Mouse (Mus musculus) T-helper 2 cell (primary cell): ENCODE measurements around the gene Duox1.
"Not testable (repeated sequence)": the region's sequence is repeated elsewhere in the genome, so short reads cannot be mapped to it uniquely, and the experiment has no call there.

Experiments
- in situ Hi-C: fragments of 300-600 bp; cut with MboI, MseI; formaldehyde crosslinking; loops from one replicate; pipeline ENCODE4 v1.15.1; 2025; ENCODE audit warnings: high pct_unique_total_duplicates

Duox1 gene

GRCm38 (mm10) chr2:122309647-122310046 lies 5.8 kb upstream of the Duox1 start:
- in situ Hi-C loops = loop anchor here (10.0 kb wide), 1 partner anchor 235 kb away; no protein-coding TSS in a partner anchor

- in situ Hi-C loops = no loop called here
These were observed 3.9 kb upstream of the Duox1 start for GRCm38 (mm10) chr2:122311561-122311960.

GRCm38 (mm10) chr2:122312722-122313417 lies 2.6 kb upstream of the Duox1 start:
- in situ Hi-C loops = no loop called here

DNA sequence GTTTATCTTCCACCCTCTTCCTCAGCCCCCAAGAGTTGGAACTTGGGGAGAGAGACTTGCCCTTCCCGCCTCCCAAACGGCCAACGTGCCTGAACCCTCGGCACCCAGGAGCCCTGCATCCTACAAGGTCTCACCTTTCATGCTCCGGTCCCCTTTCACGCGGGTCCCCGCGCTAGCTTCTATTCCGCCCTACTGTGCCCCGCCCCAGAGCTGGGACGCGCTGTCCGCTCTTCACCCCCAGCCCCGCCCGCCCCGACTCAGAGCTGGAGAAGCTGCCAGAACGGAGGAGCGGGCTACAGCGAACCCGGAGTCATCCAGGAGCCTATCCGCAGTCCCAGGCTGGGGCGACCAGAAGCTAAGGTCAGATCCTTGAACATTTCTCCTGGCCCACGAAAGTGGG lies 1.9 kb upstream of the Duox1 start, which contains the start of gene Duoxa1:
Gene Duoxa1, minus strand, starts transcription at position 195 of the 400 bp plus-strand sequence.
- in situ Hi-C loops = no loop called here

- in situ Hi-C loops = no loop called here
These were observed 1.9 kb downstream of the Duox1 start for GRCm38 (mm10) chr2:122317384-122317783.

GRCm38 (mm10) chr2:122323960-122324359 lies 8.5 kb downstream of the Duox1 start:
- in situ Hi-C loops = no loop called here

- in situ Hi-C loops = no loop called here
These were observed 9.1 kb downstream of the Duox1 start for GRCm38 (mm10) chr2:122324586-122324985.

- in situ Hi-C loops = no loop called here
These were observed 9.9 kb downstream of the Duox1 start for GRCm38 (mm10) chr2:122325361-122325760.

DNA sequence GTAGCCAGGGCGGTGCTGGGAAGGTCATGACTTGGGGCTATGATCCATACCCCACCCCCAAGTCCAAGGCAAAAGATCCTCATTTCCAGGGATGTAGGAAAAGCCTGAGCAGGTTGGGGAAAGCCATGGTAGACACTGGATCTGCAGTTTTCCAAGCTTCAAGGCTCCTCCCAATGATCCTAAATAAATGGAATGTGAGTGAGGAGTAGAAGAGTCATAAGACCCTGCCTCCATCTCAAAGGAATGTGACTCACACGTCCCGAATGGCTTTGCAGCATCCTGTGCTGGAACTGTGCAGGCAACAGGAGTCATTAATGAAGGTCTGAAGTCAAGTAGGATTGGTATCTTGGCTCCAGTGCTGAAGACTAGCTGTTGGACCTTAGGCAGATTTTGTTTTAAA lies 12.5 kb downstream of the Duox1 start:
- in situ Hi-C loops = no loop called here

- in situ Hi-C loops = not testable (repeated sequence)
These were observed 14.8 kb downstream of the Duox1 start for GRCm38 (mm10) chr2:122330317-122330716.

- in situ Hi-C loops = no loop called here
These were observed 16.8 kb downstream of the Duox1 start for GRCm38 (mm10) chr2:122332222-122332621.

DNA sequence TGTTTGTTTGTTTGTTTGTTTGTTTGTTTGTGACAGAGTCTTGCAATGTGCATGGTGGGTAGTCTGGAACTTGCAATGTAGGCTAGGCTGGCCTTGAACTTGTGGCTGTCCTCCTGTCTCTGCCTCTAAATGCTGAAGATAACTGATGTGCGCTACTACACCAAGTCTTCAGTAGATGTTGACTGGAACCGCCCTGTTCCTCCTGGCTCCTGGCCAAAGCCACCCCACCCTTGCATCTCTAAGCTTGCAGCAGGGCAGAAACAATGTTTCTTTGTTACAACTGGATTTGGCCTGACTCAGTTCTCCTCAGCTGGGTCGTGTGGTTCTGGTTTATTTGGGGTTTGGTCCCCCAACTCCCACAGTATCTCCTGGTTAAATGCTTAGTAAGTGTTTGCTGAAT lies 18.7 kb downstream of the Duox1 start:
- in situ Hi-C loops = no loop called here

- in situ Hi-C loops = no loop called here
These were observed 21.8 kb downstream of the Duox1 start for GRCm38 (mm10) chr2:122337291-122337690.

DNA sequence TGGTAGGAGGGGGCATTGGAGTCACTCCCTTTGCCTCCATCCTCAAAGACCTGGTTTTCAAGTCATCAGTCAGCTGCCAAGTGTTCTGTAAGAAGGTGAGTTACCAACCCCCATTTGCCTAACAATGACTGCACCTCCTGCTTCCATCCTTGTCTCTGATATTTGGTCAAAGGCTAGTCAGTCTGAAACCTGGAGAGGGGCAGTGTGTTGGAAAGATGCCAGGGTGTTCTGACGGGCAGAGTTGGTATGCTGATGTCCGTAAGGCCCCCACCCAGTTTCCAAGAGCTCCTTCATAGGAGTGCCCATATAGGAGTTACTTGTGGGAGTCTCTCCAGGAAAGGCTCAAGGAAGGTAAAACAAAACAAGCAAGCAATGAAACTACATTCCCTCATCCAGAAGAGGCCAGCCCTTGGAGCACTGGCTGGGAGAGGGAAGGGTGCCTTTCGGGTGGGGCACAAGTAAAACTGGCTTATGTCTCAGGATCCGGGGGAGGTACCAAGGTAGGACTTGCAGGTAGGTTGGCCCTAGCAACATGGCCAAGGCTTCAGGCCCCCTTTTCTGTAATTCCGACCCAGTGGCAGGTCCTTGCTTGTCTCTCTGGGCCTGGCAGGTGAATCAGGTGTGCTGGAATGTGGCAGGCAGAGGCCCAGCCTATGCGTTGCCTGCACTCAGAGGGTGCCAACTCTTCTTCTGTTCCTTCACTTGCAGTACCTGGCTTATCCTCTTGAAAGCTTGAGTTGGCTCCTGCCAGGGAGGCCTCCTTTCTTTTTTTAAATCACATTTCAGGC lies 29.8 kb downstream of the Duox1 start:
- in situ Hi-C loops = no loop called here

DNA sequence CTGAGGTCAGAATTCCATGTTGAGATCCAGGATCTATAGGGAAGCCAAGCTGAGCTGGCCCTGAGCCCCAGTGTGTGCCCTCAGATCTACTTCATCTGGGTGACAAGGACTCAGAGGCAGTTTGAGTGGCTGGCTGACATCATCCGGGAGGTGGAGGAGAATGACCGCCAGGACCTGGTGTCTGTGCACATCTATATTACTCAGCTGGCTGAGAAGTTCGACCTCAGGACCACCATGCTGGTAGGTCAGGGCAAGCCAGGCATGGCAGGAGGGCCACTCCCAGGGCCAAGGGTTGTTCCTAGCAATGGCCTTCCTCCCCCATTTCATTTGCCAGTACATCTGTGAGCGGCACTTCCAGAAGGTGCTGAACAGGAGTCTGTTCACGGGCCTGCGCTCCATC lies 30.7 kb downstream of the Duox1 start:
- in situ Hi-C loops = not testable (repeated sequence)

- in situ Hi-C loops = no loop called here
These were observed 31.8 kb downstream of the Duox1 start for GRCm38 (mm10) chr2:122347257-122347656.

DNA sequence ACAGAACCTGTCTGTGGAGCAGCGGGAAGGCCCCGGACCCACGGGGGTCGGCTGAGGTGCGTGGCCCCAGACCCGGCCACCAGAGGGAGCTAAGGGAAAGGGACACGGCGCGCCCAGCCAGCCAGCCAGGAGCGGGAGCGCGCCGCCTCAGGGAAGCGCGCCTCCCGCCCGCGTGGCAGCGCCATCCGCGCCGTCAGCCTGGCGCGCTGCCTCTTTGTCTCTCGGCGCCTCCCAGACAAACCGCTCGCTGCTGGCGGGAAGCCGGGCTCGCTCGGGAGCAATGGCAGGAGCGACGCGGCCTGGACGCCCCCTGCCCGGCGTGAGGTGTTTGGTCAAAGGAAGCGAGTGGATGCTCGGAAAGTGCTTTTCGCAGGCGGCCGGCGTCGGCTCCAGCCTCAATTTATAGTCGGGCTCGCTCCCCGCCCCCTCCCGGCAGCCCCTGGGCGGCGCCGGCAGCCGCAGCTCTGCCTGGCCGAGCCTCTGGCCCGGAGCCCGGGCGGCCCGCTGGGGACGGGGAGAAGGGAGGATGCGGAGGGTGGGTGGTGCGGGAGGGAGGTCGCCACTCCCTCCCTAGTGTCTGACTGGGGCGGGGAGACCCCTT lies 33.2 kb downstream of the Duox1 start:
- in situ Hi-C loops = no loop called here

DNA sequence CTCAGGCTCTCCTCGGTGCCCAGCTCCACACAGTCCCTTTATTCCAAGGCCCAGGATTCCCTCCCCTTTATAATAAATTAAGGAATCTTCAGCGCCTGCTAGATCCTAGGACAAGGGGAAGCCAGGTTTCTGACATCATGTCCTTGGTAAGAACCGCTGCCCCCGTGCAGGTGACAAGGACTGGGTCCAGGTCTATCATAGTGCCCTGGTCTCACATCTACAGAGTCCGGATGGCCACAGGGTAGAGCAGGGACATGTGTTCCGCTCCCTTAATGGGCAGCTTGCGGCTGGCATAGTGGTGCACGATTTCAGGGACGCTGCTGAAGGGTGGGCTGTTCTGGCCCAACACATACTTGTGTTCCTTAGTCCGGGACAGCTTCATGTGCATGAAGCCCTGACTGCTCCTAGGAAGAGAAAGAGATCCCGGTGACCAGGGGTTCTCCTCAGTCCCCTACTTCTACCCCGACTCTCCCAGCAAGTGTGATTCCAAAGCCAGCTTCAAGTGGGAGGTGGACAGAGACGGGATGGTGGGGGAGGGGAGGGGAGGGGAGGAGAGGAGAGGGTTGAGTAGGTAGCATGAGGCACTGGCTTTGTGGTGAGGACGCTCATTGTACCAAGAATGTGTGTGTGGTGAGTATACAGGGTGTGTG lies 33.8 kb downstream of the Duox1 start:
- in situ Hi-C loops = no loop called here

DNA sequence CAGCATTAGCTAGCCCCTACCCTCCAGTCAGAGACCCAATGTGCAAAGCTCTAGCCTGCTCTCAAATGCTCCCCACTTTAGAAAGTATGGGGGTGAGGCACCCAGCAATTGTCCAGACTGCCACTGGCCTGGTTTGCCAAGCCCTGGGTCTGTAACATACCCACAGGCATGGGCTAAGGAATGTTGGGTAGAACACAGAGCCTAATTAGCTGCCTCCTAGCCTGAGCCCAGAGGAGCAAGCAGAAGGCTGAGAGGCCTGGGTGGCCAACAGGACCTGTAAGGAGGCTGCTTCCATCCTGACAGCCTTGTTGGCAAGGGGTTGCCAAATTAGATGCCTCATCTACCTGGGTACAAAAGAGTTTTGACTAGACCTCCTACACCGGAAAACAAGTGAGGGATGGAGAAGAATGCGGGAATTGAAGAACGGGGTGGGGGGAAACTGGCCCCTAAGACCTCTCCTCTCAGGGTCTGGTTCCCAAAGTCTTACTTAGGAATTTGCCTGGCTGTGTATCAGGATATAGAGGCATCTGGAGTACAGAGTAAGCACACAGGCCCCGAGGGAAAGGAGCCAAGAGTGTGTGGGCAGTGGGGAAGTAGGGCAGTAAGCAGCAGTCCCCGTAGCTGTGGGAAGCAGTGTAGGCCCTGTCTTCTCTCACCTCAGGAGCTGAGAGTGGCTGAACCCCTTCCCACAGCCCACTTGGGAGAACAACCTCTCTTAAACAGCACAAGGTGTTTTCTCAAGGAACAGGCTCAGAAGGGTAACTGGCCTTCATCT lies 35.9 kb downstream of the Duox1 start:
- in situ Hi-C loops = no loop called here

- in situ Hi-C loops = no loop called here
These were observed 36.5 kb downstream of the Duox1 start for GRCm38 (mm10) chr2:122351931-122352329.

DNA sequence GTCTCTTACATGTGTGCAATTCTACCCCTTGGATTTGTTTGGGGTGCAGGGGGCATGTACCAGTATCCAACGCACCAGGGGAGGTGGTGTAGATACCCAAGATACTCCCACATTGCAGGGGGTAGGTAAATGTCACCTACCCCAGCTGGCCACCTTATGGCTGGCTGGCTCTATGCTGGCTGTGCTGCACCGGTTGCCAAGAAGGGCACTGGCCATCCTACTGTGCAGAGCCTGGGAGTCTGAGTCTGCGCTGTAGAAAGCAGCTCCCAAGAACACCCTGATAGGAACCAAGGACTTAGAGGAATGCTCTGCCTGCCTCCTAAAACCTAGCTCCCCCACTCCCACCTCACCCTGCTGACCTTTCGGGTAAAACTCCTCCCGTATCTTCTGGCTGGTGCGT lies 37.5 kb downstream of the Duox1 start:
- in situ Hi-C loops = no loop called here
